Mouse (Mus musculus) hindbrain, postnatal 0 days (tissue): Measurements from ENCODE around the gene Mpzl2. TPM values are rescaled to one million over a fixed set of nuclear protein-coding genes. Genes with fewer than 3 reads are reported as not detected.
A peak's percentile ranks its signal among the peaks of the same experiment; 100 is the strongest.

Source experiments
- ATAC-seq: fragments of 200-750 bp; cut with Nextera tagmentation; 2 replicates; pipeline ENCODE4 v1.8.0; 2017; ENCODE audit warnings: mild to moderate bottlenecking, moderate TSS enrichment, moderate library complexity
- DNase-seq: peaks from one replicate; pipeline ENCODE4 v3.0.0-alpha.2; 2015; ENCODE audit warnings: low spot score
- H3K27ac ChIP-seq: fragments of 300-500 bp; sonication (generic); 2 replicates; pipeline ENCODE4 v1.5.1; 2014; ENCODE audit warnings: mild to moderate bottlenecking
- H3K27me3 ChIP-seq: fragments of 300-500 bp; sonication (generic); 2 replicates; pipeline ENCODE4 v1.6.1; 2014; ENCODE audit warnings: low read length, mixed read lengths; ENCODE audit not compliant: insufficient read depth
- H3K36me3 ChIP-seq: fragments of 300-500 bp; sonication (generic); 2 replicates; pipeline ENCODE4 v1.6.1; 2014; ENCODE audit warnings: low read length, mixed read lengths; ENCODE audit not compliant: insufficient read depth
- H3K4me1 ChIP-seq: fragments of 300-500 bp; sonication (generic); 2 replicates; pipeline ENCODE4 v1.6.1; 2014; ENCODE audit warnings: antibody characterized with exemption, low read length, mixed read lengths; ENCODE audit not compliant: insufficient read depth
- H3K4me2 ChIP-seq: fragments of 300-500 bp; sonication (generic); 2 replicates; pipeline ENCODE4 v1.6.1; 2014; ENCODE audit warnings: low read depth, mild to moderate bottlenecking, low read length, moderate library complexity, mixed read lengths
- H3K4me3 ChIP-seq: fragments of 300-500 bp; sonication (generic); 2 replicates; pipeline ENCODE4 v1.5.1; 2014; ENCODE audit warnings: low read length
- H3K9ac ChIP-seq: fragments of 300-500 bp; sonication (generic); replicated peaks from 2 replicates; pipeline ENCODE4 v1.6.1; 2014; ENCODE audit warnings: mild to moderate bottlenecking, low read length, moderate library complexity, mixed read lengths
- H3K9me3 ChIP-seq: fragments of 300-500 bp; sonication (generic); 2 replicates; pipeline ENCODE4 v1.6.1; 2016; ENCODE audit warnings: low read length, mixed read lengths
- CTCF ChIP-seq: IDR thresholded peaks from 2 replicates; pipeline ENCODE4 v1.5.1; 2016; ENCODE audit warnings: antibody characterized with exemption, control low read depth, low read depth
- WGBS: fragments of 180-500 bp; shearing (Covaris S2); extraction: QIAGEN DNeasy Blood & Tissue Kit; methylation state at CpG from one replicate; pipeline ENCODE4 v1.1.7; 2014; 5-methylcytosine and 5-hydroxymethylcytosine counted together
- polyA plus RNA-seq: library from polyadenylated mRNA; unstranded; fragments of >200 nt; fragmentation: Nextera tagmentation; extraction: Ambion mirVana; gene quantifications from 2 replicates; pipeline ENCODE4 v1.2.1, GENCODE M21; 2015
- total RNA-seq: library from RNA; depleted of rRNA; stranded (reverse); fragments of >200 nt; gene quantifications from 2 replicates; pipeline ENCODE4 v1.2.3, GENCODE M21; 2014

Mpzl2 gene
- total and polyA plus RNA-seq, 2 experiments from 2014 or later, result 4.1 TPM

DNA sequence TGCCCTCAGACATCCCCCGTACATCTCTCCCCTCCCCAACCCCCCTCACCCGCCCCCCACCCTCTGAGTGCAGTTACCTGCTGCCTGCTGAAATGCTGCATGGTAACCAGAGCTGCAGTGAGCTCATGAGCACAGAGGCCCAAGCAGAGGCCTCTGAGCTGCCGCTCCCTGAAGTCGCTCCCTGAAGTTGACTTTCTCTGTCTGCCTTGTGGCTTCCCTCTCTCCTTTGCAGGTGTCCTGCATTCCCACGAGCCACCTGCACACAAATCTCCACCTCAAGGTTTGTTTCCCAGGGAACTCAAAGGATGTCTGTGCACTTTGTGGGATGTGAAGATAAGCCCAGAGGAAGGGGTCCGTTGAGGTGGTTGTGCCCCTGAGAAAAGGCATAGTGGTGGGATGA, 28.3 kb upstream of the Mpzl2 start:
- Histone ChIP-seq H3K9me3 (no peaks in the 10 kb centered on the region), H3K27me3 (no peaks in the 10 kb centered on the region), H3K27ac (no peak overlapping the region), H3K4me2 (no peak overlapping the region), H3K9ac (no peak overlapping the region), H3K4me3 (no peak overlapping the region), H3K4me1 (no peaks in the 10 kb centered on the region), H3K36me3 (no peaks in the 10 kb centered on the region)
- ATAC-seq (no peak), DNase-seq (no peak)
- TF ChIP-seq CTCF, result no peak
- 51% methylated on average over 6 of the region's 6 CpGs for WGBS

DNA sequence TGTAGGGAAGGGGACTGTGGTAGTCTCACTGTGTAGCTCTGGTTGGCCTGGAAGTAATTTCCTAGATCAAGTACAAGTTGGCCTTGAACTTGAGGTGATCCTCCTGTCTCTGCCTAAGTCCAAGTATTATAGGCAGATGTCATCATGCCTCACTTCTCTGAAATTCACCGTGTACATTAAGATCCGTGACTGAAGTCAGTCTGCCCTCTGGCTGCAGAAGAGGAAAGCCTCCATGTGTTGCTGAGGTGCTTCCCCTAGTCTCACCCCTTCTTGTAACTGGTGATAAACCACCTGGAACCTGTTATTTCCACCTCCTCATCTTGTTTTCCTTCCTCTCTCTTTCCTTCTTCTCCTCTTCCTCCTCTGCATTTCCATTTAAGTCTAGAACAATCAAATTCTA, 24.7 kb upstream of the Mpzl2 start:
- Histone ChIP-seq H3K27me3 (no peaks in the 10 kb centered on the region), H3K4me3 (no peak overlapping the region), H3K9ac (no peak overlapping the region), H3K27ac (no peak overlapping the region), H3K9me3 (no peaks in the 10 kb centered on the region), H3K4me1 (no peaks in the 10 kb centered on the region), H3K4me2 (no peak overlapping the region), H3K36me3 (no peaks in the 10 kb centered on the region)
- no peak for DNase-seq
- no peak for ATAC-seq
- 40% methylated on average over 2 of the region's 2 CpGs for WGBS
- TF ChIP-seq CTCF, result no peak

DNA sequence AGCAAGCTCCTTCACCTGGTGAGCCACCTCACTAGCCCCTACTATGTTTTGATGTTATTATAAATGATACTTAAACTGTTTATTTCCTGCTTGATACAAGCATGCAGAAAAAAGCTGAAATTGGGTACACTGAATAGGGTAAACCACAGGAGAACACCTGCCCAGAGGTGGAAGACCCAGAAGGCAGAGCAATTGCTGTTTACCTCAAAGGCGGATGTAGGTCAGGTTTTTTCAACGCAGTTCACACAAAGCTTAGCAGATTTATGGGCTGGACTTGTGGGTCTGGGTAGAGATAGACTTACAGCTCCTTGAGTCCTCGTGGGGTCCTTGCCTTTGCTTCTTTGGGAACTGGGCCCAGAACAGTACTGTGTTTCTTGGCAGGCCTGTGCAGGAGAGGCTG, 23.8 kb upstream of the Mpzl2 start:
- Histone ChIP-seq H3K4me1 (no peaks in the 10 kb centered on the region), H3K27me3 (no peaks in the 10 kb centered on the region), H3K9ac (no peak overlapping the region), H3K4me2 (no peak overlapping the region), H3K4me3 (no peak overlapping the region), H3K27ac (no peak overlapping the region), H3K36me3 (no peaks in the 10 kb centered on the region), H3K9me3 (no peaks in the 10 kb centered on the region)
- WGBS, result 63% methylated on average over 3 of the region's 3 CpGs
- no peak for TF ChIP-seq CTCF
- ATAC-seq (no peak), DNase-seq (no peak)

DNA sequence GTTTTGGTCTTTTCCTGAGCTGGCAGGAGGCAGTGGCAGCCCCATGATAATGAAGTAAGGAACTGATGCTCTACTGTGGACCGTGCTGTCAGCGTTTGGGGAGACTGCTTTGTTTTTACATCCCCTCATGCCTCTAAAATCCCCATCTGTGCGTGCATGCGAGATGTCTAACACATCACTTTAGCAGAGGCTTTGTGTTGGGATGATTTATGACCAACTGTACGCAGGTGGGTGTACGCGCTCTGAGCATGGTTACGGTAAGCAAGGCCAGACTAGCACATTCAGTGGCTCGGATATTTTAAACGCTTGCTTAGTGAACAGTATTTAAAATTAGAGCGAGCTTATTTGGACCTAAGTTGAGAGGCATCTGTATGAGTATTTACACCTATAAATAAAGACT, 21.6 kb upstream of the Mpzl2 start:
- Histone ChIP-seq H3K4me3 (no peak overlapping the region), H3K9ac (no peak overlapping the region), H3K27ac (no peak overlapping the region), H3K36me3 (no peaks in the 10 kb centered on the region), H3K27me3 (no peaks in the 10 kb centered on the region), H3K4me1 (no peaks in the 10 kb centered on the region), H3K9me3 (no peaks in the 10 kb centered on the region), H3K4me2 (no peak overlapping the region)
- TF ChIP-seq CTCF, result no peak
- DNase-seq (no peak), ATAC-seq (no peak)
- WGBS, result 82% methylated on average over 11 of the region's 11 CpGs

DNA sequence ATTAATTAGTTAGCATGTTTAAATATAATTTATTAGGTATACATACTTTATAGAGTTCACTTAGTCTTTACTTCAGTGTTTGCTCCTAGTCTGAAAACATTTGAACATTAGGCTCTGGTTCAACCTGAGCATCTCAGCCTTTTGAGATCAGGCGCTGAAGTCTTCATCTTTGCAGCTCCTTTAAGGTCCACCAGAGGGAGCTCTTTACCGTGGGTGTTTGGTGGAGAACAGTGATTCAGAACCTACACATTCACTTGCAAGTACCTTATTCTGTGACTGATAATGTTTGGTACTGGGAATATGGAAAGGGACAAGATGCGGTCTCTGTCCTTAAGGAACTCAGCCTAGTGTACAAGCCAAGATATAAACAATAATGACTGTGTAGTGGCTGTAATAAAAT, 16.8 kb upstream of the Mpzl2 start:
- Histone ChIP-seq H3K27me3 (no peaks in the 10 kb centered on the region), H3K27ac (no peak overlapping the region), H3K4me2 (no peak overlapping the region), H3K4me3 (no peak overlapping the region), H3K4me1 (no peaks in the 10 kb centered on the region), H3K36me3 (no peaks in the 10 kb centered on the region), H3K9me3 (no peaks in the 10 kb centered on the region), H3K9ac (no peak overlapping the region)
- DNase-seq, result peak; percentile 82
- no peak for ATAC-seq
- 11% methylated on average over 3 of the region's 3 CpGs for WGBS
- peak; percentile 89 for TF ChIP-seq CTCF

DNA sequence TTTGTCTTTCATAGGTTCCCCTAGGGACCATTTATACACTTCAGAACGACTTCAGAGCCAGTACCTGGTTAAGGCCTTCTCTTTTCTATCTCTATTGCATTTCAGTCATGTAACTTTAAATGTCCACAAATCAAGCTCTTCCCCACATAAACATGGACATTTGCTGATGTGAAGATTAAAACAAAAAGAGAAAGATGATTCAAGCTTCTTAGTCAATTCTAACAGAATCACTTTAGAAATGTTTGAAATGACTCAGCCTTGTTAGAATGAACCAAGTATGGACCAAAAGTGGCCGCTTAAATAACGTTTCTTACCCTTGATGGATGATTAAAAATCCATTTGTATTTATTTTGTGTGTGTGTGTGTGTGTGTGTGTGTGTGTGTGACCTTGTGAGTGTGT, 16.0 kb upstream of the Mpzl2 start:
- DNase-seq (no peak), ATAC-seq (no peak)
- H3K9me3 ChIP-seq, result no peaks in the 10 kb centered on the region
- H3K4me3 ChIP-seq, result no peak overlapping the region
- 60% methylated on average over 3 of the region's 3 CpGs for WGBS
- no peak overlapping the region for H3K9ac ChIP-seq
- H3K27ac ChIP-seq, result no peak overlapping the region
- no peak overlapping the region for H3K4me2 ChIP-seq
- no peaks in the 10 kb centered on the region for H3K27me3 ChIP-seq
- H3K36me3 ChIP-seq, result no peaks in the 10 kb centered on the region
- TF ChIP-seq CTCF, result no peak
- H3K4me1 ChIP-seq, result no peaks in the 10 kb centered on the region

DNA sequence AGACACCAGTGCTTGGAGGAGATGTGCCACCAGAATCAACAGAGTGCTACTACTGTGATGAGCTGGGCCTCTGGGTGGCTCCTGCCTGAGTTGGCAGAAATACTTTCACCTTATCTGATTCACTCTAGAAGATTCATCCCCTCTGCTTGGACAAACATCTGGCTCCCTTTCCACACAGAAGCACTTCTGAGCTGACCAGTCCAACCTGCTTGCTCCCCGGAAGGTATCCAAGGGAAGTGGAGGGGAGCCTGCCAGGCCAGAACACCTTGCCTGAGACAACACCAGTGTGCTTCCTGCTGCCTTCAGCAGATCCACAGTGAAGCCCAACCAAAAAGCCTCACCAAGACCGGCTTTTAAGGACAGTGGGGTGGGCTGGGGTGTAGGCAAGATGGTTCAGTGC, 15.4 kb upstream of the Mpzl2 start:
- Histone ChIP-seq H3K4me1 (no peaks in the 10 kb centered on the region), H3K27me3 (no peaks in the 10 kb centered on the region), H3K4me2 (no peak overlapping the region), H3K27ac (no peak overlapping the region), H3K36me3 (no peaks in the 10 kb centered on the region), H3K9ac (no peak overlapping the region), H3K4me3 (no peak overlapping the region), H3K9me3 (no peaks in the 10 kb centered on the region)
- ATAC-seq (no peak), DNase-seq (no peak)
- no peak for TF ChIP-seq CTCF
- WGBS, result 81% methylated on average over 2 of the region's 2 CpGs
